Mouse (Mus musculus): Measurements from ENCODE around the gene Mast2.

GRCm38 (mm10) chr4:116317575-116317974, 146.4 kb downstream of the Mast2 start:
- no peak for TF ChIP-seq CTCF (IDR thresholded peaks at IDR 0.05; ENCODE audit: control insufficient read depth, insufficient read depth, insufficient read length)
- no peak for TF ChIP-seq USF1 (IDR thresholded peaks at IDR 0.05; ENCODE audit: low read depth)
- no peak for TF ChIP-seq MYOG (IDR thresholded peaks at IDR 0.05; ENCODE audit: control insufficient read depth, extremely low read depth, insufficient read length)
- no peak for TF ChIP-seq CEBPB (IDR thresholded peaks at IDR 0.05; ENCODE audit: low read depth)
- no peak for TF ChIP-seq MAX (IDR thresholded peaks at IDR 0.05)

Data from C2C12 (cell line).